Mouse (Mus musculus): ENCODE results near the gene Olfr1317. TPM values are rescaled to one million over a fixed set of nuclear protein-coding genes. Genes with fewer than 3 reads are reported as not detected.

Olfr1317 gene
- polyA plus RNA-seq (2015; fragmentation: Nextera tagmentation; extraction: Ambion mirVana), result not detected in 2 replicates

- Histone ChIP-seq H3K36me3 (replicated peaks) (no peaks in the 10 kb centered on the region), H3K4me3 (replicated peaks) (no peak within 1 kb of the TSS), H3K4me1 (replicated peaks) (no peaks in the 10 kb centered on the region), H3K27ac (replicated peaks) (no peak within 1 kb of the TSS), H3K27me3 (no peaks in the 10 kb centered on the region), H3K9ac (no peak within 1 kb of the TSS), H3K9me3 (replicated peaks) (no peaks in the 10 kb centered on the region), H3K4me2 (no peak within 1 kb of the TSS)
- no peak for ATAC-seq (ENCODE audit: insufficient read depth)
- 59% methylated on average over 2 of the region's 2 CpGs for whole genome bisulfite sequencing (ENCODE audit: insufficient replicate concordance)
Measured at GRCm38 (mm10) chr2:112140029-112140428, at the start of gene Olfr1317. Gene Olfr1317, plus strand, starts transcription at chr2:112140329.

GRCm38 (mm10) chr2:112096681-112097080 is 43.4 kb upstream of the Olfr1317 start, which contains the start of gene Olfr1314:
Gene Olfr1314, minus strand, starts transcription at chr2:112096781.
- H3K9me3 ChIP-seq (replicated peaks), result no peaks in the 10 kb centered on the region
- H3K4me2 ChIP-seq, result no peak within 1 kb of the TSS
- H3K27me3 ChIP-seq, result no peaks in the 10 kb centered on the region
- H3K36me3 ChIP-seq (replicated peaks), result no peaks in the 10 kb centered on the region
- H3K27ac ChIP-seq (replicated peaks), result no peak within 1 kb of the TSS
- no peak for ATAC-seq (ENCODE audit: insufficient read depth)
- no peaks in the 10 kb centered on the region for H3K4me1 ChIP-seq (replicated peaks)
- no peak within 1 kb of the TSS for H3K9ac ChIP-seq
- H3K4me3 ChIP-seq (replicated peaks), result no peak within 1 kb of the TSS

- Histone ChIP-seq H3K9me3 (replicated peaks) (no peaks in the 10 kb centered on the region), H3K27me3 (no peaks in the 10 kb centered on the region), H3K4me2 (no peak within 1 kb of the TSS), H3K27ac (replicated peaks) (no peak within 1 kb of the TSS), H3K9ac (no peak within 1 kb of the TSS), H3K4me1 (replicated peaks) (no peaks in the 10 kb centered on the region), H3K4me3 (replicated peaks) (no peak within 1 kb of the TSS), H3K36me3 (replicated peaks) (no peaks in the 10 kb centered on the region)
- no peak for ATAC-seq (ENCODE audit: insufficient read depth)
- WGBS (ENCODE audit: insufficient replicate concordance), result 40% methylated on average over 1 of the region's 1 CpGs
Measured at GRCm38 (mm10) chr2:112115340-112115739, 24.8 kb upstream of the Olfr1317 start, which contains the start of gene Olfr1315-ps1. Gene Olfr1315-ps1, minus strand, starts transcription at chr2:112115440.

DNA sequence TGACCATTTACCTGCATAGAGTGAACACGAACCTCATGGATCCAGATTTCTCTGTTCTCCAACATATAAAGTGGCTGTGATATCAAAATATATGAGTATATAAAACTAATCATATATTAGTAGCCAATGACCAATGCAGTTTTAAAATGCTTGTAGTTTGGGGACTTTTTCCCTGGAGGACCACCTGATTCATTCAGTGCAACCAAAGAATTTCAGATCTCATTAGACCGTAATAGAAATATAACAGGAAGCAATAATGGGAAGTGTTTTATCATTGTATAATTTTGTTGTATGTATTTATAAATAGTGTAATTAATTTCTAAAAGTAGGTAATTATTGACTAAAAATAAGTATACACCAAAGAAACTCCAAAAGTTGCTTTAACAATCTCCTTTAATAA is 5.3 kb upstream of the Olfr1317 start, which contains the start of gene Olfr1316:
Gene Olfr1316 (minus strand): TSS at position 101 of the 400 bp plus-strand sequence.
- Histone ChIP-seq H3K36me3 (replicated peaks) (no peaks in the 10 kb centered on the region), H3K4me2 (no peak within 1 kb of the TSS), H3K27me3 (no peaks in the 10 kb centered on the region), H3K9ac (no peak within 1 kb of the TSS), H3K9me3 (replicated peaks) (no peaks in the 10 kb centered on the region), H3K4me3 (replicated peaks) (no peak within 1 kb of the TSS), H3K27ac (replicated peaks) (no peak within 1 kb of the TSS), H3K4me1 (replicated peaks) (no peaks in the 10 kb centered on the region)
- WGBS (ENCODE audit: insufficient replicate concordance), result 63% methylated on average over 2 of the region's 2 CpGs
- no peak for ATAC-seq (ENCODE audit: insufficient read depth)

- H3K4me2 ChIP-seq, result no peak within 1 kb of the TSS
- no peaks in the 10 kb centered on the region for H3K27me3 ChIP-seq
- no peaks in the 10 kb centered on the region for H3K36me3 ChIP-seq (replicated peaks)
- H3K4me3 ChIP-seq (replicated peaks), result no peak within 1 kb of the TSS
- no peaks in the 10 kb centered on the region for H3K9me3 ChIP-seq (replicated peaks)
- no peaks in the 10 kb centered on the region for H3K4me1 ChIP-seq (replicated peaks)
- no peak within 1 kb of the TSS for H3K27ac ChIP-seq (replicated peaks)
- ATAC-seq (ENCODE audit: insufficient read depth), result no peak
- H3K9ac ChIP-seq, result no peak within 1 kb of the TSS
Measured at GRCm38 (mm10) chr2:112153898-112154297, 13.8 kb downstream of the Olfr1317 start, which contains the start of gene Olfr1318. Gene Olfr1318, plus strand, starts transcription at chr2:112154198.

Other genes with a start within 250 kb of the Olfr1317 start
- not detected in 2 replicates for gene Olfr1306, start 224.1 kb upstream of the Olfr1317 start, polyA plus RNA-seq (2015; fragmentation: Nextera tagmentation; extraction: Ambion mirVana)
- gene Olfr1307, start 190.9 kb upstream of the Olfr1317 start, polyA plus RNA-seq (2015; fragmentation: Nextera tagmentation; extraction: Ambion mirVana), result not detected in 2 replicates
- not detected in 2 replicates for gene Olfr1308, start 175.4 kb upstream of the Olfr1317 start, polyA plus RNA-seq (2015; fragmentation: Nextera tagmentation; extraction: Ambion mirVana)
- gene Olfr1309, start 150.0 kb upstream of the Olfr1317 start, polyA plus RNA-seq (2015; fragmentation: Nextera tagmentation; extraction: Ambion mirVana), result not detected in 2 replicates
- gene Olfr1310, start 127.6 kb upstream of the Olfr1317 start, polyA plus RNA-seq (2015; fragmentation: Nextera tagmentation; extraction: Ambion mirVana), result not detected in 2 replicates
- not detected in 2 replicates for gene Olfr1311, start 115.9 kb upstream of the Olfr1317 start, polyA plus RNA-seq (2015; fragmentation: Nextera tagmentation; extraction: Ambion mirVana)
- gene Olfr1312, start 90.1 kb upstream of the Olfr1317 start, polyA plus RNA-seq (2015; fragmentation: Nextera tagmentation; extraction: Ambion mirVana), result not detected in 2 replicates
- not detected in 2 replicates for gene Olfr1313, start 62.5 kb upstream of the Olfr1317 start, polyA plus RNA-seq (2015; fragmentation: Nextera tagmentation; extraction: Ambion mirVana)
- gene Olfr1314, start 43.5 kb upstream of the Olfr1317 start, polyA plus RNA-seq (2015; fragmentation: Nextera tagmentation; extraction: Ambion mirVana), result not detected in 2 replicates
- gene Olfr1315-ps1, start 24.9 kb upstream of the Olfr1317 start, polyA plus RNA-seq (2015; fragmentation: Nextera tagmentation; extraction: Ambion mirVana), result not detected in 2 replicates
- gene Olfr1316, start 5.4 kb upstream of the Olfr1317 start, polyA plus RNA-seq (2015; fragmentation: Nextera tagmentation; extraction: Ambion mirVana), result not detected in 2 replicates
- not detected in 2 replicates for gene Olfr1318, start 13.9 kb downstream of the Olfr1317 start, polyA plus RNA-seq (2015; fragmentation: Nextera tagmentation; extraction: Ambion mirVana)
- 2.5 and 3.3 TPM in 2 replicates for gene Lpcat4, start 99.1 kb downstream of the Olfr1317 start, polyA plus RNA-seq (2015; fragmentation: Nextera tagmentation; extraction: Ambion mirVana)
- 0.02 TPM in 1 of 2 replicates, not detected in the other for gene Nutm1, start 119.0 kb downstream of the Olfr1317 start, polyA plus RNA-seq (2015; fragmentation: Nextera tagmentation; extraction: Ambion mirVana)
- gene Nop10, start 121.6 kb downstream of the Olfr1317 start, polyA plus RNA-seq (2015; fragmentation: Nextera tagmentation; extraction: Ambion mirVana), result 106 and 122 TPM in 2 replicates
- 3.8 and 4.4 TPM in 2 replicates for gene Slc12a6, start 125.5 kb downstream of the Olfr1317 start, polyA plus RNA-seq (2015; fragmentation: Nextera tagmentation; extraction: Ambion mirVana)
- not detected in 2 replicates for gene Gm21985, start 126.0 kb downstream of the Olfr1317 start, polyA plus RNA-seq (2015; fragmentation: Nextera tagmentation; extraction: Ambion mirVana)
- 40.3 and 41.1 TPM in 2 replicates for gene Emc4, start 227.7 kb downstream of the Olfr1317 start, polyA plus RNA-seq (2015; fragmentation: Nextera tagmentation; extraction: Ambion mirVana)
- 15.7 and 17.1 TPM in 2 replicates for gene Katnbl1, start 238.9 kb downstream of the Olfr1317 start, polyA plus RNA-seq (2015; fragmentation: Nextera tagmentation; extraction: Ambion mirVana)

All from liver, embryonic 15.5 days (tissue).